Mouse (Mus musculus) limb, embryonic 12.5 days (tissue): ENCODE results near the gene Fam3c. TPM values are rescaled to one million over a fixed set of nuclear protein-coding genes. Genes with fewer than 3 reads are reported as not detected.

ENCODE experiments used
- ATAC-seq: fragments of 200-750 bp; cut with Nextera tagmentation; 2 replicates; pipeline ENCODE4 v1.8.0; 2017; ENCODE audit warnings: low read depth, moderate TSS enrichment; ENCODE audit not compliant: insufficient number of reproducible peaks, insufficient read depth, low FRiP score, low TSS enrichment
- H3K27ac ChIP-seq: fragments of 300-500 bp; sonication (generic); 2 replicates; pipeline ENCODE4 v1.5.1; 2016; ENCODE audit warnings: mild to moderate bottlenecking, moderate library complexity
- H3K27me3 ChIP-seq: fragments of 300-500 bp; sonication (generic); 2 replicates; pipeline ENCODE4 v1.6.1; 2016; ENCODE audit warnings: mild to moderate bottlenecking, moderate library complexity
- H3K36me3 ChIP-seq: fragments of 300-500 bp; sonication (generic); 2 replicates; pipeline ENCODE4 v1.6.1; 2016; ENCODE audit warnings: mild to moderate bottlenecking, moderate library complexity
- H3K4me1 ChIP-seq: fragments of 300-500 bp; sonication (generic); replicated peaks from 2 replicates; pipeline ENCODE4 v1.6.1; 2016
- H3K4me2 ChIP-seq: fragments of 300-500 bp; sonication (generic); 2 replicates; pipeline ENCODE4 v1.6.1; 2016; ENCODE audit warnings: mild to moderate bottlenecking, moderate library complexity
- H3K4me3 ChIP-seq: fragments of 300-500 bp; sonication (generic); replicated peaks from 2 replicates; pipeline ENCODE4 v1.5.1; 2016; ENCODE audit warnings: mild to moderate bottlenecking
- H3K9ac ChIP-seq: fragments of 300-500 bp; sonication (generic); replicated peaks from 2 replicates; pipeline ENCODE4 v1.6.1; 2016; ENCODE audit warnings: mild to moderate bottlenecking, moderate library complexity
- H3K9me3 ChIP-seq: fragments of 300-500 bp; sonication (generic); 2 replicates; pipeline ENCODE4 v1.6.1; 2016; ENCODE audit warnings: mild to moderate bottlenecking, moderate library complexity
- WGBS: fragments of 180-500 bp; shearing (Covaris S2); methylation state at CpG from one replicate; pipeline ENCODE4 v1.1.7; 2016; 5-methylcytosine and 5-hydroxymethylcytosine counted together
- polyA plus RNA-seq: library from polyadenylated mRNA; unstranded; fragments of >200 nt; fragmentation: Nextera tagmentation; extraction: Ambion mirVana; gene quantifications from 2 replicates; pipeline ENCODE4 v1.2.1, GENCODE M21; 2016

Gene Fam3c
- 41.8 and 42.0 TPM in 2 replicates for polyA plus RNA-seq

GRCm38 (mm10) chr6:22356086-22356507, at the start of gene Fam3c:
Fam3c (minus strand) TSS chr6:22356243.
- peak within 1 kb of the TSS; percentile 62 for H3K4me2 ChIP-seq
- H3K4me1 ChIP-seq, result peaks cover 25% of the 10 kb centered on the region
- peak within 1 kb of the TSS; percentile 89 for H3K9ac ChIP-seq
- no peaks in the 10 kb centered on the region; the same call in 1 of the 2 replicates for H3K27me3 ChIP-seq
- H3K27ac ChIP-seq, result peak within 1 kb of the TSS; percentile 83
- no peaks in the 10 kb centered on the region for H3K9me3 ChIP-seq
- peak; percentile 95 for ATAC-seq
- no peaks in the 10 kb centered on the region for H3K36me3 ChIP-seq
- H3K4me3 ChIP-seq, result peak within 1 kb of the TSS; percentile 78
- 0% methylated on average over 28 of the region's 38 CpGs for WGBS

DNA sequence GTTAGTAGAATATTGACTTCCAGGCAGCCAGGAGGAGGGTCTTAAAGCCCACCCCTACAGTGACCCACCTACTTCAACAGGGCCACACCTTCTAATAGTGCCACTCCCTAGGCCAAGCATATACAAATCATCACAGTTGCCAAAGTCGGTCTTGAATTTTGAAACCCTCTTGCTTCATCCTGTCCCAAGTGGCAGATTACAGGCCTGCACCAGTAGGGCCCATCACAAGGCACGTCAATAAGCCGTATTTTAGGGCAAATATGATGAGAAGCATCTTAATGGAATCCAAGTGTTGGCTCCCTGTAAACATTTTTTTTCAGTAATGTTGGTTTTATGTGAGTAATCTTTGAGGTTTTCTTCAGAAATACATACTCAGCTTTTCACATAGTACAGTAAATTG, 49.0 kb upstream of the Fam3c start:
- H3K4me1 ChIP-seq, result no peaks in the 10 kb centered on the region
- no peaks in the 10 kb centered on the region for H3K27me3 ChIP-seq
- no peaks in the 10 kb centered on the region for H3K9me3 ChIP-seq
- 84% methylated on average over 3 of the region's 3 CpGs for WGBS
- no peak overlapping the region for H3K4me3 ChIP-seq
- no peak overlapping the region for H3K4me2 ChIP-seq
- no peaks in the 10 kb centered on the region for H3K36me3 ChIP-seq
- H3K9ac ChIP-seq, result no peak overlapping the region
- H3K27ac ChIP-seq, result no peak overlapping the region
- ATAC-seq, result no peak

GRCm38 (mm10) chr6:22403736-22404135, 47.7 kb upstream of the Fam3c start:
- H3K27me3 ChIP-seq, result no peaks in the 10 kb centered on the region
- ATAC-seq, result no peak
- WGBS, result 87% methylated on average over 5 of the region's 5 CpGs
- H3K4me1 ChIP-seq, result no peaks in the 10 kb centered on the region
- no peaks in the 10 kb centered on the region for H3K9me3 ChIP-seq
- no peak overlapping the region for H3K4me2 ChIP-seq
- no peak overlapping the region for H3K27ac ChIP-seq
- no peaks in the 10 kb centered on the region for H3K36me3 ChIP-seq
- H3K9ac ChIP-seq, result no peak overlapping the region
- H3K4me3 ChIP-seq, result no peak overlapping the region

DNA sequence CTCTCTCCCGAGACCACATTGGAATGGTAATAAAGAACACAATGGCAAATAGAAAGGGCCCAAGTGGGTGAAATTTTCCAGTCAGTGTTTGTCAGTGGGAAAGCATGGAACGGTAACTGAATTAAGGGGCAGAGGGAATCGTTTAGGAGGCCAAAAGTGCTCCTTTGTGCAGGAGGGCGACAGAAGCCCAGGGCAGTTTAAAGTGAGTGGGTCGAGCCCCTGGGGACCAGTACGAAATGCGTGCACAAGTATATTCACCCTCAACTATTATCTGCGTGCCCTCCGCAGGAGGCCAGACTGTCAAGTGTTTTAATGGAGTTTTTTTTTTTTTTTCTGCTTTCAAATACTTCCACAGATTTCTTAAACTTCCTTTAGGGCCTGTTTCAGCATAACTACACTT, 47.3 kb upstream of the Fam3c start:
- H3K9me3 ChIP-seq, result no peaks in the 10 kb centered on the region
- H3K27ac ChIP-seq, result no peak overlapping the region
- no peak overlapping the region for H3K4me2 ChIP-seq
- no peak for ATAC-seq
- no peak overlapping the region for H3K9ac ChIP-seq
- 80% methylated on average over 9 of the region's 9 CpGs for WGBS
- H3K36me3 ChIP-seq, result no peaks in the 10 kb centered on the region
- no peaks in the 10 kb centered on the region for H3K27me3 ChIP-seq
- H3K4me1 ChIP-seq, result no peaks in the 10 kb centered on the region
- no peak overlapping the region for H3K4me3 ChIP-seq

DNA sequence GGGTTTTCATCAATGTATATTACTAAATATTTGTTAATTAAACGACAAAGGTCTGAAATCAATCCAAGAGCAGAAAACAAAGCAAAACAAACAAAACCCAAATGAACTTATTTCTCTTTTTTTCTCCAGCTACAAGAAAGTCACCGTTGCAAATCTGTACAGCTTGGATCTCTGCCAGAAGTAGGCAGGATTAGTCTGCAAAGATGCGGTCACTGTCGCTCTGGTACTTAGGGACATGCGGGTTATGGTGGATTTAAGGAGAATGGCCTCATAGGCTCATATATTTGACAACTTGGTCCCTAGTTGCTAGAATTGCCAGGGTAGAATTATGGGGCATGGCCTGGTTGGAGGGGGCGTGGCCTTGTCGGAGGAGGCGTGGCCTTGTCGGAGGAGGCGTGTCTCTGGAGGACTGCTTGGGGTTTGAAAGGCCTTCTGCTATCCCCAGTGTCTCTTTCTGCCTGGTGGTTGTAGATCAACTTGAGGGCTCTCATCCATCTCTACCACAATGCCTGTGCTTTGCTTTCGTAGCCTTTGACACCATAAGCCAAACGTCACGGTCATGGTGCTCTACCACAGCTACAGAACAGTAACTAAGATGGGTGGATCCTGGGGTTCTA, 46.6 kb upstream of the Fam3c start:
- no peaks in the 10 kb centered on the region for H3K9me3 ChIP-seq
- H3K4me2 ChIP-seq, result no peak overlapping the region
- WGBS, result 83% methylated on average over 13 of the region's 13 CpGs
- no peaks in the 10 kb centered on the region for H3K27me3 ChIP-seq
- no peaks in the 10 kb centered on the region for H3K36me3 ChIP-seq
- no peak overlapping the region for H3K27ac ChIP-seq
- no peak for ATAC-seq
- H3K4me1 ChIP-seq, result no peaks in the 10 kb centered on the region
- no peak overlapping the region for H3K9ac ChIP-seq
- H3K4me3 ChIP-seq, result no peak overlapping the region

DNA sequence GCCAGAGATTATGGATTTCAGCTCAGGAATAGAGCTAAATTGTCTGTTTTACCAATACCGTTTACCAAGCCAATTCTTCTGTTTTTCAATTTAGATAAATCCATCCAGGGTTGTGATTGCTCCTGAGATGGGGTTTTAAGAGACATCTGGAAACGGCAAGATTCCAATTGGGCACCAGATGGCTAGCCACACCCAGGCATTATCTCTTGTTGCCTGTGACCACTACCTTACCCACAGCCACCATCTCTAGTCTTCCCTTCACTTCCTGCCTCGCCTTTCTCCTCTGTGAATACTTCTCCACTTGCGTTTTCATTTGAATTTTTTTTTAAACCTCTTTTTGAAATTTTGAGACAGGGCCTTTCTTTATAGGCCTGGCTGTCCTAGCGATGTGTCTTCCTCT, 46.0 kb upstream of the Fam3c start:
- Histone ChIP-seq H3K4me3 (no peak overlapping the region), H3K4me1 (no peaks in the 10 kb centered on the region; the same call in 1 of the 2 replicates), H3K9me3 (no peaks in the 10 kb centered on the region), H3K27me3 (no peaks in the 10 kb centered on the region), H3K27ac (no peak overlapping the region), H3K36me3 (no peaks in the 10 kb centered on the region), H3K4me2 (no peak overlapping the region), H3K9ac (no peak overlapping the region)
- ATAC-seq, result no peak
- 84% methylated on average over 5 of the region's 5 CpGs for WGBS

DNA sequence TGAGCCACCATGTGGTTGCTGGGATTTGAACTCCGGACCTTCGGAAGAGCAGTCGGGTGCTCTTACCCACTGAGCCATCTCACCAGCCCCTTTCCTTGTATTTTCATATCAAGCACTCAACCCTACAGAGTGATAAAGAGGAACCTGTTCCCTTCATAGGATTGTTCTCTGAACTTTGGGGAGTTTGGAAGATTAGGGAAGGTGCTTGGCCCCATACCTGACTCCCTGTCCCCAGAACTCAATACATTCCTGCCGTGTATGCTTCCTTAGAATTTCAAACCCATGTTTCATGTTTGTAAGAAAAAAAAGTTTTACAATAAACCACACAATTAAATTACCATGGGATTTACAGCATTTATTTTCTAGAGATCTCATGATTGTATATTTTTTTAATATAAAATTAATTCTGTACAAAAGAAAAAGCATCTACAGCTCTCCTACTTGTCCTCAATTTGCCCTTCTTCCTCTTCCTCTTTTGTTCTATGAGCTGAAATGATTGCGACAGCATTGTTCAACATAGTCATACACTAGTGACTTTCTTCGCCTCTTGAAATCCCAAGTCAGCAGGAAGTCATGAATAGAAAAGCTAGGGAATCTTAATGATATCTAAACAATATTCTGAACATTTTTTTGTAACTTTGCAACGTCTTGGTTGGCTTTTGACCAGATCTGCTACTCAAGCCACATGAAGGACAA, 42.2 kb upstream of the Fam3c start:
- Histone ChIP-seq H3K9me3 (no peaks in the 10 kb centered on the region), H3K36me3 (no peaks in the 10 kb centered on the region), H3K9ac (no peak overlapping the region), H3K4me3 (no peak overlapping the region), H3K27me3 (no peaks in the 10 kb centered on the region), H3K27ac (no peak overlapping the region), H3K4me2 (no peak overlapping the region), H3K4me1 (no peaks in the 10 kb centered on the region; the same call in 1 of the 2 replicates)
- 92% methylated on average over 7 of the region's 7 CpGs for WGBS
- ATAC-seq, result no peak

DNA sequence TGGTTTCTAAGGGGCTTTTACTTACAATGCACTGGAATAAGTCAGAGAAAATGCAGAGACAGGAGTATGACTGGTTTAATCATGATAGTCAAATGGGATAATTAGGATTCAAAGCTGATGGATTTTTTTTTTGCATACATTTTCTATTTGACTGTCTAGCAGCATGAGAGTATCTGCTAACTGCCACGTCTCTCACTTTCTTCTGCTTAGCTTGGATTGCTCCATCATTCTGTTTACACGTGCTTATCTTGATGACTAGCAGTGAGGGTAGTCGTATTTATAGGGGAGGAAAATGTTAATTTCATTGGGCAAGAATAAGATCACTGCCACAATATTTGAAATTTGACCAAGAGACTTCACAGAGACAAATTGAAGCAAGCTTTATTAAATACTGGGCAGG, 39.2 kb upstream of the Fam3c start:
- WGBS, result 61% methylated on average over 3 of the region's 3 CpGs
- H3K4me3 ChIP-seq, result no peak overlapping the region
- no peaks in the 10 kb centered on the region for H3K36me3 ChIP-seq
- H3K4me1 ChIP-seq, result no peaks in the 10 kb centered on the region; the same call in 1 of the 2 replicates
- no peak overlapping the region for H3K4me2 ChIP-seq
- H3K27ac ChIP-seq, result no peak overlapping the region
- no peaks in the 10 kb centered on the region for H3K9me3 ChIP-seq
- no peaks in the 10 kb centered on the region for H3K27me3 ChIP-seq
- ATAC-seq, result no peak
- H3K9ac ChIP-seq, result no peak overlapping the region

DNA sequence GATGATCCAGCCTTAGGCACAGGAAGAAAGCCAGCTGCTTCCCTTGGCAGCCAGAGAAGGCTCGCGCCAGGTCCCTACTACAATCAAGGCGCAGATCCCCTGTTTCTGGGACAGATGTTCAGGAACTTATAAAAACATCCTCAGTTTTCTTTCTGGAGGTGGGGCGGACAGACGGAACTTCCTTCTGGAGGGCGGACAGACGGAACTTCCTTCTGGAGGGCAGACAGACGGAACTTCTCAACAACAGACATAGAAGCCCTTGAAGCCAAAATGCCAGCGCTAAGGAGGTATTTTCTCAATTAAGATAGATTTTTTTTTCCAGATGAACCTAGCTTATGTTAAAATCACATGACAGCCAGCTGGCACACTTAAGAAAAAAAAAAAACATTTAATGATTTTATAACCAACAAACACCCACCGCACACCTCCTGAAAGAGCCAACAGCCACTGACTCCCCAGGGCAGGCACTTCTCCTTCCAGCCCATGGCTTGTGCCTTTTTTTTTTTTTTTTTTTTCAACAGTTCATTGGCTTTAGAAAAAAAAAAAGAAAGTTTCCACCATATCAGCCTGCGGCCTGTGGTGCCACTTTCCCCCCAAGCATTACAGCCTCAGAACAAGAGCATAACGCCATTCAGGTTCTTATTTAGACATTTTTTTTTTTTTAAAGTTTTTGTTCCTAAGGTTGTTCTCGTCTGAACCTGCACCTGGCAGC, 34.8 kb upstream of the Fam3c start:
- H3K4me1 ChIP-seq, result no peaks in the 10 kb centered on the region; the same call in 1 of the 2 replicates
- no peak for ATAC-seq
- 77% methylated on average over 13 of the region's 13 CpGs for WGBS
- no peak overlapping the region for H3K4me3 ChIP-seq
- H3K27ac ChIP-seq, result no peak overlapping the region
- H3K36me3 ChIP-seq, result no peaks in the 10 kb centered on the region
- H3K27me3 ChIP-seq, result no peaks in the 10 kb centered on the region
- no peak overlapping the region for H3K4me2 ChIP-seq
- no peaks in the 10 kb centered on the region for H3K9me3 ChIP-seq
- H3K9ac ChIP-seq, result no peak overlapping the region

DNA sequence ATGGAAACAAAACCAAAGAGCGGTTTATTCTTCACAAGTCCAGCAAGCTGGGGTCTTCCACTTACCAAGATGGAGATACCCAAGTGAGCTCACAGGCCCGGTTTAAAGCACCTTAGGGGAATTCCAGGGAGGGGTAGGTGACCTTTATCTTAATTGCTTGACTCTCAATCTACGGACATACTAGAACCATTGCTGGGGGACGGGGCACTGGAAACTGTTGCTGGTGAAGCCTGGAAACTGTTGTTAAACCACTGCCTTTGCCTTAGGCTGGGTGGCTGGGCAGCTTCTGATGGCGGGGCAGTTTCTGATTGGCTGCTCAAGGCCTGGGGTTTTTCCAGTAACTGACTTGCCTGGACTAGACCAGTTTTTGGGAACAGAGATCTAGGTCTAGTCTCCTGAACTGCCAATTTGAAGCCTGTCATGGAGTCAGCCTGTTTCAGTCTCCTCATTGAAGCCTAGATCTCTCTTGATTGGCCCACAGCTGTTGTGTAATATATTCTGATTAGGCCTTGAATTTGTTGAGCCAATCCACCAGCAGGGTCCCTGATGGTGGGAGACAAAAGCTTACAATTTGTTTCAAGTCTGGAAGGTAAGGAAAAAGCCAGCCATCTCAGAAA, 29.3 kb upstream of the Fam3c start:
- H3K4me1 ChIP-seq, result no peaks in the 10 kb centered on the region
- H3K9ac ChIP-seq, result no peak overlapping the region
- no peak overlapping the region for H3K4me2 ChIP-seq
- H3K27ac ChIP-seq, result no peak overlapping the region
- no peaks in the 10 kb centered on the region for H3K9me3 ChIP-seq
- no peaks in the 10 kb centered on the region for H3K36me3 ChIP-seq
- no peak overlapping the region for H3K4me3 ChIP-seq
- no peak for ATAC-seq
- WGBS, result 79% methylated on average over 5 of the region's 5 CpGs
- H3K27me3 ChIP-seq, result no peaks in the 10 kb centered on the region

- no peaks in the 10 kb centered on the region for H3K27me3 ChIP-seq
- ATAC-seq, result no peak
- no peaks in the 10 kb centered on the region for H3K36me3 ChIP-seq
- H3K27ac ChIP-seq, result no peak overlapping the region
- no peak overlapping the region for H3K9ac ChIP-seq
- H3K9me3 ChIP-seq, result no peaks in the 10 kb centered on the region
- H3K4me2 ChIP-seq, result no peak overlapping the region
- 92% methylated on average over 3 of the region's 3 CpGs for WGBS
- no peaks in the 10 kb centered on the region for H3K4me1 ChIP-seq
- no peak overlapping the region for H3K4me3 ChIP-seq
These were observed 24.2 kb upstream of the Fam3c start for GRCm38 (mm10) chr6:22380269-22380668.
